Mouse (Mus musculus) bone marrow macrophage, adult 2 months (primary cell): ENCODE measurements around the gene Zbtb48.

ENCODE experiments used
- CTCF ChIP-seq: IDR thresholded peaks from 2 replicates; pipeline ENCODE4 v1.5.1; 2012; ENCODE audit warnings: low read depth, mild to moderate bottlenecking, low read length, moderate library complexity
- POLR2A ChIP-seq: IDR thresholded peaks from 2 replicates; pipeline ENCODE4 v1.6.1; 2012; ENCODE audit warnings: mild to moderate bottlenecking, low read depth, low read length, borderline replicate concordance

GRCm38 (mm10) chr4:152002063-152002462, 25.4 kb downstream of the Zbtb48 start:
- no peak for TF ChIP-seq CTCF
- no peak for TF ChIP-seq POLR2A
